Mouse (Mus musculus): ENCODE data around the gene Hmg20b.

DNA sequence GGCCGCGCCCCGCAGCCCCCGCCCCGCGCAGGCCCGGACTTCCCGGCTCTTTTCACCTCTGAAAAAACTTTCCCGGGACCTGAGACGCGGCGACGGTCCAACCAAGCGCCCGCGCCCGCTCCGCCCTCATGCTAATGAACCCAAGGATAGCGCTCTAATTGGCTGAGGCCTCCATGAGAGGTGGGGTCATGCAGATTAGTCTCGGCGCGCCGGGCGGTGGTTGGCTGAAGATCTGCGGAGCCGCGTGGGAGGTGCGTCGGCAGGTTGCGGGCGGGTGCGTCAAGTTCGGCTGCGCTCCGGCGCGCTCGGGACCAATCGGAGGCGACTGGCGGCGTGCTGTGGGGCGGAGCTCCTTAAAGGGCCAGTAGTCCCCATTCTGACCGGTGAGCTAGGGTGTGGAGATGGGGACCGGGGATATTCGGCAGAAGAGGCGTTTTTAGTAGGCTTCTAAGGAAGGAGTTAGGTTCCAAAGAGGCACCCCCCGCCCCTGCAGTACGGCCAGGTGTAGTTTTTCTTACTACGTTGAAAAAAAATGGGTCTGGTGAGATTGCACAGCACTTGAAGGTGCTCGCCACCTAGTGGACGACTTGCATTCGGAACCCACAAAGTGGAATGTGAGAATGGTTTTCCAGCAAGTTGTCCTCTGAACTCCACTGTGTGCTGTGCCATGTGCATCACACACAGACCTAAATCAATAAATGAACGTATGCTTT, at the start of gene Hmg20b:
- TF ChIP-seq POLR2A (IDR thresholded peaks at IDR 0.05; ENCODE audit: insufficient read length, low read depth) (peak; percentile 18), TCF12 (IDR thresholded peaks at IDR 0.05; ENCODE audit: insufficient read depth, poor library complexity, severe bottlenecking) (no peak), MYOD1 (IDR thresholded peaks at IDR 0.05; ENCODE audit: control insufficient read depth in 1 of 3, insufficient read length in 2 of 3, low read depth in 2 of 3) (no peak), MAX (IDR thresholded peaks at IDR 0.05; ENCODE audit: low read depth) (no peak)

All from myocyte (in vitro differentiated cells).